Mouse (Mus musculus) WW6 (cell line): ENCODE measurements at regions not wholly inside any gene's neighbourhood (a gene's known extent, or its start where the extent isn't known, plus 50 kb on each side); places are given as distances from the start of the nearest gene placed in this dataset.

ENCODE experiments used
- DNase-seq: peaks from one replicate; pipeline ENCODE4 v3.0.0-alpha.2; 2013; ENCODE audit warnings: low read depth, low spot score

DNA sequence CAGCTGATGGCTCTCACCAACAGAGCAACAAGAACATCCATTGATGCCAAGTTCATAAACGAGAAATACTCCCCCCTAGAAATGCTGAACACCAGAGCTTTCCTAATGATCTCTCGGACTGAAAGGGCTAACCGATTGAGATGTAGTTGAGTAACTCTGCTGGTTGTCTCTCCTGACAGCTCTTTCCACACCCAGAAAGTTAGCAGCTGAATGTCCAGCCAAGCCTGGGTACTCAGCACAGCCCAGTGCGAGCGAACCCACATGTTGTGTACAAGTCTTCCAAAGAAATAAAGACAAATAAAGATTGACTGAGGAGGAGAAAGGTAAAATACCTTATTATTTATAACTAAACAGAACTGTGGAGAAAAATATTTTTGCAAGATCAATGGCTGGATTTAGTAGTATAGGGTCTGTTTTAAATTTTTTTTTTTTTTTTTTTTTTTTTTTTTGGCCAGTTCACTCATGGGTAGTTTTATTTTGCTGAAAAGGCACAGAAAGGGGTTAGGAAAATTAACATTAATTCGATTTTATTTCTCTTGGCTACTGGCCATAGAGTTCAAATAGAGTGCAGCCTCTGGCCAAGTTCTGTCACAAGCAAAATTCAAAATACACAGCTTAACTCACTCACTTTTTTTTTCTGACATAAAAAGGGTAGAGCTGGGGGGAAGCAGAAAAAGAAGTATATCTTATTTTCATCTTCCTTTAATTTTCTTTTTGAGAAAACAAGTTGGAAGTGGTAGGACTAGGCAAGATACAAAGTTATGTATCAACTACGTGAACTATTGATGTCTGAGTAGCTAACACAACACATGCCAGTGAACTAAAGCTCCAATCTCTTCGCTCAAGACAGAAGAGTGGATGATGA lies 261.2 kb upstream of the Npvf start:
- DNase-seq = no peak

- no peak for DNase-seq
These were observed 264.0 kb upstream of the Npvf start for GRCm38 (mm10) chr6:50918248-50918647.

DNA sequence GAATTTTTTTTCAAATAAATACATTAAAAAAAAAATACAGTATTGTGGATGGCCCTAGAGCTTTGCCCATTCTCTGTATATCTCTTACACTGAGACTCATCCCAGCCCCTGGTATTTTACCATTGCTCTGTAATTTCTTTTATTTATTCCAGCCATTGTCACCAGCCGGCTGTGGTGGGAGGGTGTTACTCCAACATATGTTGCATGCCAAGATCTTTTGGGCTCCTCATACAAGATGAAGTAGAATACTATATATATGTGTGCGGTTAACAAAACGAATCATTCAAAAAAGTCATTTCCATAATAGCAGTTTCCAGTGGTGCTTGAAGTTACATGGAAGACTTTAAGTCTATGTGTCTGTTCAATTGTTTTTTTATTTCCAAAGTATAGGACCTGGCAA lies 268.0 kb upstream of the Npvf start:
- DNase-seq = no peak

DNA sequence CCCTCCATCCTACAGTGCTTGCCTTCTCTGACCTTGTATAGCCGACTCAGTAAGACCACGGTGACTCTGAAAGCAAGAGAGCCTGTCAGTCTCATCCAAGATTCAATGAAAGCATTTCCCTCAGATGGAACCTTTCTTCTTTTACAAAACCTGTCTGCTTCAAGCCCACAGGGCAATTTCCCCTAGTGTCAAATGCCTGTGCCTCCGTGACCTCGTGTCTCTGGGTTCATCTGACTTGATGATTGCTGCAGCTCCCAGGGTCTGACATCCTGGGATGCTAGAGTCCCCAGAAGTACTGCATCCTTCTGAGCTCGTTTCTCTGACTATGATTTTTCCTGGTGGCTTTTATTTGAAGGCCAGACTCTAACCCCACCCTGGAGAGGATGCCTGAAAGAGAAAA lies 270.3 kb upstream of the Npvf start:
- DNase-seq = no peak

GRCm38 (mm10) chr6:50924998-50925397 lies 270.8 kb upstream of the Npvf start:
- no peak for DNase-seq

- DNase-seq = no peak
These were observed 272.1 kb upstream of the Npvf start for GRCm38 (mm10) chr6:50926313-50926712.

- no peak for DNase-seq
These were observed 275.3 kb upstream of the Npvf start for GRCm38 (mm10) chr6:50929503-50929902.

DNA sequence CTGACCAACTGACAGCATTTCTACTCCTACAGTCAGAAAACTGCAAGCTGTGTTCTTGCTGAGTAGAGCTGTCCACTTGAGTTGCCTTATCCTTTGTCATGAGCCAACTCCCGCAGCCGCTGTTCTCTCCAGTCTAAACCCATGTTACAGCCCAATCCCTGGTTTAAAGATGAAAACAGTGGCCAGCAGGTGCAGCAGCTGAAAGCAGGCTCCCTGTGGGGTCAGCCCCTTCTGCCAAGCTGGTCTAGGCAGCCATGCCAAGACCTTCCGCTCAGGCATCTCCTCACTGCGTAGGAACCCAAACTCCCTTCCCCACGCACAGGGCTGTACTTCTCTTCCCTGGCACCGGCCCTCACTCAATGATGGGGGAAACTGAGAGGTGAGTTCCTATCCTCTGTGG lies 279.3 kb upstream of the Npvf start:
- no peak for DNase-seq

DNA sequence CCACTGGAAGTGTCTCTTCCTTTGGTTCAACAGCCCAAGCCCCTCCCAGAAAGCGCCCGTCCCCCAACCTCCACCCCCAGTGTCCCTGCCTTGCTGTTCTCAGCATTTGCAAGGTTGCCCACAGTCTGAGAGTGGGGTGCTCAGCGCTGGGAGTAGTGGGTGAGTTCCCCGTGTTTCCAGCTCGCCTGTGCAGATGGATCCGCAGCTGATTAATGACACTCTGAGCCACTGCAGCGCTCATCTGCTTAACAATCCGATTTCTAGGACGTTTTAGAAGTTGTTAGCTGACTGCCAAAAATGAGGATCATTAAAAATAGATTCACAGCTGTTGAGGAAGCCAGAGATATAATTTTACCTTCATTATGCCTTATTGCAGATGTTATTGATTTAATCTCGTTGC lies 280.0 kb upstream of the Npvf start:
- no peak for DNase-seq

DNA sequence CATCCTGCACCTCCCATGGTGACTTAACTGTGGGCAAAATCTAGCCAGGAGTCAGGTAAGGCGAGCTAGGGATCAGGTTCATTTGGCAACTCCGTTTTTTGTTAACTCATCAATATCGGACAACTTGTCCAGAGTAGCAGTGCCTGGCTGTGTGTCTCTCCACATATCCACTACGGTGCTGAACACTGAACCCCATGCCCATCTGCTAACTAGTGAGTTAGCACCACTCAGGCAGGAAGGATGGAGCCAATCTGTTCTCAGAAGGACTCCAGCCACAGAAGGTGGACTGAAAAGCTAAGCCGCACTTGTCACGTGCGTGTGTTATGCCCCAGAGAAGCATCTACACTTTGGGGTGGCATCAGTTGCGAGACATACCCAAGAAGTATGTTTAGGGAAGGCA lies 282.1 kb upstream of the Npvf start:
- no peak for DNase-seq

DNA sequence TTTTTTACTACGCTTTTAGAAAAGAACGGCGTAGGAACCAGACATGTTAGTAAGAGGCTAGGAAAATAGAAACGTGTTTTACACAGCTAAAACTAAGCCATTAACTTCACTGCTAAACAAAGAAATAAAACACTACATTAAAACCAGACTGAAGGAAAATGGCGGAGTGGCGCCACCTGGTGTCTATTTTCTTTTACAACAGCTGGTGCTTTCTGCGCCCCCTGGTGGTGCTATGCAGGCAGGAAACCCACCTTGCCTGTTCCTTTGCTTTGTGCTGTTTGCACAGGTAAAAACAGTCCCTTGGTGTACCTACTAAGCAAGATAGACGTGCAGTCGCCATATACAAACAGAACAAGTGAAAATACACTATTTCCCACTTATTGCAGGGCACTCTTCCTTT lies 282.9 kb upstream of the Npvf start:
- no peak for DNase-seq

DNA sequence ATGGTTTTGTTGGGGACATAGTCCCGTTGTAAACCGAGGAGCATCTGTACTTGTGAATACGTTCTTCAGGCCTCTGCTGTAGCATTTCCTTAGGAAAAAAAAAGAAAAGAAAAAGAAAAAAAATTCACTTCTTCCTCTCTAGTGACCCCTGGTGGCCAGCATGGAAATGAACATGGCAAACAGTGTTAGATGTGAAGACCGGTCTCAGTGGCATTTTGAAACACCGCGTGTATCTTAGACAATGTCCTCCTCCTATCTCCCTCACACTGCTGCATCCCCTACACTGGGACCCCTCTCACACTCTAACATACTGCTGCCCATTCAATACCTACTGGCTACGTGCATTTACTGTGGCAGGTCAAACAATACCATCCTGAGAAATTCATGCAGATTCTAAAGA lies 284.6 kb upstream of the Npvf start:
- no peak for DNase-seq

DNA sequence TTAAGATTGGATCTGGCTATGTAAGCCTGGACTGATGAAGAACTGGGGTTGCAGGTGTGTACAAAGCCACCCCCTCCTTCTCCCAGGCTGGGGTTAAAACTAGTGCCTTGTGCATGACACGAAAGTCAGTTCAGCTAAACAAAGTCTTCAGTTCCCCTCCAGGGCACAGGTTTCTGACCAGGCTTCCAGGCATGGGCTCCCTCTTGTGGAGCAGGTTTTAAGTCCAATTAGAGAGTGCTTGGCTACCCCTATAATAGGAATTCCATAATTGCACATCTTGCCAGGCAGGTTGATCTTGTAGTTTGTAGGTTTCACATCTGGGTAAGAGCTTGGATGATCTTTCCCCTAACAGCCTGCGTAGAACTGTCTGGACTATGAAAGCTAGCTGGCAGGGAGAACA lies 285.2 kb upstream of the Npvf start:
- DNase-seq = no peak

DNA sequence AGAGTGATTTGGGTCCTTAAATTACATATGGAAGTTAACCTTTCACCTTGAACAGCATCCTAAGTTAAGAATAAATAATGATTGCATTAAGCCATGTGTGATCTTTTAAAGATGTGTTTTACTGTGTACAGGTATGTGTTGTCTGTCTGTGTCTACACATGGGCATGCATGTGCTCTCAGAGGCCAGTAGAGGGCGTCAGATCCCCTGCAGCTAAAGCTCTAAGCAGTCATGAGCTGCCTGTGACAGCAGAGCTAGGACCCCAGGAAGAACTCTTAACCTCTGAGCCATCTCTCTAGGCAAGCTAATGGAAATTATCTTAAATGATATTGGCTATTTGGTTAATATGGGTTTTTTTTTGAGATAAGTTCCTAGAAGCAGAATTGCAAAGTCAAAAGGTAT lies 285.9 kb upstream of the Npvf start:
- no peak for DNase-seq

DNA sequence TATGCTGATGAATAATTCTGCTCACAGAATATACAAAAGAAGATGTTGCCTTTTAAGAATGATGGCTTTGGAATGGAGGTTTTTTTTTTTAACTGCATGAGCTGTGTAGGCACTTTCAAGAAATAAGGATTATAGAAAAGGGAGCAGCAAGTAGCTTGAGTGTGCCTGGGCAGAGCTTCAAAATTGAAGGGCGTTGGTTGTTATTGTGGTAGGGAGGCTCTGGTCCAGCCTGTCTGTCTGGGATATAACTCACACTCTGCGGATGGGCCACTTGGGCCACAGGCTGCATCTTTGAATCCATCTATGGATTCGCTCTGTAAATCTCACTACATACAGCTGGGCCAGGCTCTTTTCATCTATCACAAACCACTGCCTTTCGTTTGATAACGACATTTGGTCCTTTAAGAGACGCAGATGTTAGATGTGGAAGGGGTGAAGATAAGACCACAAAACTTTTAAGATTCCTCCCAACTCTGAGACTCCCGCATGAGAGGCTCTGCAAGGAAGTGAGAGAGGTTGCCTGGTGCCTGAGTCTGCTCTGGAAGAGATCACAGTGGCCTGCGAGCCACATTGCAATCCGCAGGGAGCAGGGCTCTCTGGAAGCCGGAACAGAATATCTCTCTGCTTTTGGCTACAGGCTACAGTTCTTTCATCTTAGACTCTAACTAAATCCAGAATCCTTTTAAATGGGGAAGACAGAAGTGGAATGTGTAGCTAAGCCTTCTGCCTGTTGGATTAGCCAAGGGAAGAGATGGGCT lies 286.6 kb upstream of the Npvf start:
- DNase-seq = no peak

- no peak for DNase-seq
These were observed 288.5 kb upstream of the Npvf start for GRCm38 (mm10) chr6:50942696-50943095.

DNA sequence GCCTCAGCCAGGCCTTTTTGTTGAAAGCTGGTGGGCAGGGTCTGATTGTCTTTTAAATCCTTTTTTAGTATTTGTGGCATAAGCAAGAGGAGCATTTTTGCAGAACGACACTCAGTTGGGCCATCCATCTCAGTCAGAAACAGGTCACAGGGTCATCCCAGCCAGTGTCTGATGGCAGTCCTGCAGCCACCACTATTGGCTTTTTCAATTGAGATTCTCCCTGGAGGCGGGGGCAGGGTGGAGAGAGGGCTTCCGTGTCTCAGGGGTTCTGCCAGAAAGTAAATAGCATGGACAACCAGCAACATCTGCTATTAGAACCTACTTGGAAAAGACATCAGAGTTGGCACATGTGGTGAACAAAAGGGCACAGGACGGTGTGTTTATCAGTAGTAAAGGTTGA lies 293.8 kb upstream of the Npvf start:
- DNase-seq = no peak

DNA sequence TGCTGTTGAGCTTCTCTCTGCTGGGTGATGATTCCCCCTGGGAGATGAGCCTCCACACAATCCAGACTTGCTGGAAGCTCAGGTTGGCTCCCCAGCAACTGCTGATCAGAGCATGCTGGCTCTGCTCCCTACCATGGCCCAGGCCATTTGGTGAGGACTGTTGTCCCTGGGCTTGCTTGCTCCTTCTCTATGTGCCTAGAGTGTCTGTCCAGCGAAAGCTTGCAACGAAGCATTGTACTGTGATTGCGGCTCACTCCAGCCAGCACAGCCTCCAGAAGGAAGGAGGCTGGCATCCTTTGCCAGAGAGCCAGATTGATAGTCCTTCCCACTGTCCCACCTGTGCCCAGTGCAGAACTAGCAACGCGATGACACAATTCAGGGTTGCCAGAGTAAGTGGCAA lies 295.1 kb upstream of the Npvf start:
- no peak for DNase-seq

- no peak for DNase-seq
These were observed 295.8 kb upstream of the Npvf start for GRCm38 (mm10) chr6:50949883-50950583.

DNA sequence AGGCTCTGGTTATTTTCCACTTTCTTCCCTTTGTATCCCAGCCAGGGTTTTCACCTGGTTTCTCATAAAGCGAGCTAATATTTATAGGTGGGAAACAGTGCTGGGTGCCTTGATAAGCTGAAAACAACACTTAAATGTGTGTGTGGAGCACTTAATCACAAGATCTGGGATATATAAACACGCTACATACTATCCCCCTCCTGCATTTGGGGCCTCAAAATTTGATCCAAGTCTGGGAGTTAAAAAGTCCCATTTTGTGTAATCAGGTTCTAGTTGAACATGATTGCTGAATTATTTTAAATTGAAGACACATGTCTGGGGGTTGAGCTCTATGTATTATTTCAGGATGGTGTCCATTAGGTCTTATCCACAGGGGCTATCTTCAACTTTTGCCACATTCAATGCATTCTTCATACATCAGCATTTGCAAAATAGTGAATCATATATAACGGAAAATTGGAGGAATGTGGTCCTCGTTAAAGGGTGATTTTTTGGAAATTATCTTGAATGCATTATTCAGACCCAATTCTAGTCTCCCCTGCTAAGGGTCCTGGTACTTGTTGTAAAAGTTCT lies 303.2 kb upstream of the Npvf start:
- no peak for DNase-seq

DNA sequence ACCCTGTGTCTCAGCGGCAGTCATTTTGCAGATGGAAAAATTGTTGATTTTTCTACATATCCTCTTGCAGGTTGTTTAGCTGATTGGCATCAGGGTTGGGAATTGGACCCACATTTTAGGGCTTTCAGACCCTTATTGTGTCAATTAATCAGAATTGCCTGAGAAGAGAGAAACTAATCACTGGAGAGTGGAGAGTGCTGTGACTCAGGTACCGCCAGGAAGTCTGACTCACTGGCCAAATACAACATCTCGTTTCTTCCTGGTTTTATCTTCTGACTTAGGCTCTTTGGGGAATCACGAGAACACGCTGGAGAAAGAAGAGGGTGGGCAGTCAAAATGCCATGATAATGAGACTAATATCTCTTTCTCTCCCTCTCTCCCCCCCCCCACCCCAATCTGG lies 306.1 kb upstream of the Npvf start:
- no peak for DNase-seq

- no peak for DNase-seq
These were observed 307.4 kb upstream of the Npvf start for GRCm38 (mm10) chr6:50961592-50961991.
